Mouse (Mus musculus) MEL (cell line): ENCODE results near the gene Vegfb. TPM values are rescaled to one million over a fixed set of nuclear protein-coding genes. Genes with fewer than 3 reads are reported as not detected.

Experiments
- DNase-seq: peaks from one replicate; pipeline ENCODE4 v3.0.0; 2011; ENCODE audit warnings: low read depth, low spot score
- H3K27ac ChIP-seq: 2 replicates; pipeline ENCODE4 v1.5.1; 2012; ENCODE audit warnings: low read depth, mild to moderate bottlenecking, control low read depth, low read length, moderate library complexity; ENCODE audit not compliant: control insufficient read depth
- H3K27me3 ChIP-seq, 2 experiments: fragments of 150-350 bp in 1 of 2; sonication (generic) in 1 of 2; 2 replicates each; pipeline ENCODE4 v1.6.1; 2012; ENCODE audit warnings: low read length in 2 of 2, mild to moderate bottlenecking in 2 of 2, improper control_type of control experiment in 1 of 2, moderate library complexity in 1 of 2; ENCODE audit not compliant: insufficient read depth in 2 of 2, control insufficient read depth in 1 of 2
- H3K36me3 ChIP-seq, 2 experiments: 2 replicates each; pipeline ENCODE4 v1.6.1; 2012 to 2014; ENCODE audit warnings: low read length in 2 of 2, improper control_type of control experiment in 1 of 2, inconsistent platforms in 1 of 2, mild to moderate bottlenecking in 1 of 2; ENCODE audit not compliant: insufficient read depth in 2 of 2, control insufficient read depth in 1 of 2
- H3K4me1 ChIP-seq, 2 experiments: fragments of 150-350 bp in 1 of 2; sonication (generic) in 1 of 2; 2 replicates each; pipeline ENCODE4 v1.6.1; 2012; ENCODE audit warnings: low read length in 2 of 2, improper control_type of control experiment in 1 of 2, mild to moderate bottlenecking in 1 of 2; ENCODE audit not compliant: insufficient read depth in 2 of 2, control insufficient read depth in 1 of 2
- H3K4me3 ChIP-seq, 2 experiments: fragments of 150-350 bp in 1 of 2; sonication (generic) in 1 of 2; 2 replicates each; pipeline ENCODE4 v1.5.1; 2012; ENCODE audit warnings: low read depth in 2 of 2, low read length in 2 of 2, mild to moderate bottlenecking in 2 of 2, moderate library complexity in 2 of 2, control low read depth in 1 of 2, improper control_type of control experiment in 1 of 2; ENCODE audit not compliant: control insufficient read depth in 1 of 2, insufficient read depth in 1 of 2
- H3K79me2 ChIP-seq: 2 replicates; pipeline ENCODE4 v1.6.1; 2012; ENCODE audit warnings: mild to moderate bottlenecking, low read length, moderate library complexity; ENCODE audit not compliant: control insufficient read depth, poor library complexity, insufficient read depth
- H3K9ac ChIP-seq: 2 replicates; pipeline ENCODE4 v1.6.1; 2012; ENCODE audit warnings: low read depth, mild to moderate bottlenecking, control low read depth, low read length, moderate library complexity; ENCODE audit not compliant: control insufficient read depth, poor library complexity, severe bottlenecking
- H3K9me3 ChIP-seq: fragments of 150-350 bp; sonication (generic); replicated peaks from 2 replicates; pipeline ENCODE4 v1.6.1; 2012; ENCODE audit warnings: mild to moderate bottlenecking, low read length, improper control_type of control experiment, moderate library complexity; ENCODE audit not compliant: insufficient read depth
- CTCF ChIP-seq, 3 experiments: IDR thresholded peaks in 2 of 3; conservative IDR thresholded peaks in 1 of 3; 2 replicates each; pipeline ENCODE4 v1.5.1; 2011 to 2012; ENCODE audit warnings: low read length in 3 of 3, low read depth in 2 of 3, mild to moderate bottlenecking in 2 of 3, improper control_type of control experiment in 1 of 3, inconsistent platforms in 1 of 3, mixed read lengths in 1 of 3, moderate library complexity in 1 of 3; ENCODE audit not compliant: control insufficient read depth in 1 of 3, insufficient read depth in 1 of 3, poor library complexity in 1 of 3, severe bottlenecking in 1 of 3
- GATA1 ChIP-seq: IDR thresholded peaks from 2 replicates; pipeline ENCODE4 v1.6.1; 2011; ENCODE audit warnings: low read depth, low read length, improper control_type of control experiment
- KAT2A ChIP-seq: conservative IDR thresholded peaks from 2 replicates; pipeline ENCODE4 v1.6.1; 2012; ENCODE audit warnings: low read depth, low read length, improper control_type of control experiment, inconsistent platforms
- MAFK ChIP-seq: IDR thresholded peaks from 2 replicates; pipeline ENCODE4 v1.6.1; 2011; ENCODE audit warnings: low read depth, mild to moderate bottlenecking, low read length, improper control_type of control experiment, borderline replicate concordance
- MAX ChIP-seq: IDR thresholded peaks from 2 replicates; pipeline ENCODE4 v1.6.1; 2011; ENCODE audit warnings: low read length, improper control_type of control experiment
- MAZ ChIP-seq: IDR thresholded peaks from 2 replicates; pipeline ENCODE4 v1.6.1; 2012; ENCODE audit warnings: low read depth, mild to moderate bottlenecking, inconsistent platforms, low read length, improper control_type of control experiment
- NELFE ChIP-seq: IDR thresholded peaks from 2 replicates; pipeline ENCODE4 v1.6.1; 2011; ENCODE audit warnings: low read depth, low read length, improper control_type of control experiment
- POLR2AphosphoS5 ChIP-seq: IDR thresholded peaks from 2 replicates; pipeline ENCODE4 v1.6.1; 2012; ENCODE audit warnings: low read depth, borderline replicate concordance, mild to moderate bottlenecking, inconsistent platforms, low read length, moderate library complexity, mixed read lengths
- RCOR1 ChIP-seq: IDR thresholded peaks from 2 replicates; pipeline ENCODE4 v1.6.1; 2012; ENCODE audit warnings: low read depth, mild to moderate bottlenecking, inconsistent platforms, low read length, improper control_type of control experiment
- SIN3A ChIP-seq: IDR thresholded peaks from 2 replicates; pipeline ENCODE4 v1.6.1; 2012; ENCODE audit warnings: low read length, improper control_type of control experiment, inconsistent platforms
- SMC3 ChIP-seq: IDR thresholded peaks from 2 replicates; pipeline ENCODE4 v1.6.1; 2011; ENCODE audit warnings: low read depth, low read length, improper control_type of control experiment
- TCF12 ChIP-seq: IDR thresholded peaks from 2 replicates; pipeline ENCODE4 v1.6.1; 2014; ENCODE audit warnings: low read depth, mild to moderate bottlenecking, inconsistent platforms, low read length, improper control_type of control experiment, moderate library complexity
- UBTF ChIP-seq: IDR thresholded peaks from 2 replicates; pipeline ENCODE4 v1.6.1; 2012; ENCODE audit warnings: low read depth, mild to moderate bottlenecking, inconsistent platforms, low read length, improper control_type of control experiment, moderate library complexity, borderline replicate concordance; ENCODE audit not compliant: insufficient read depth
- USF2 ChIP-seq, 2 experiments: IDR thresholded peaks; 2 replicates each; pipeline ENCODE4 v1.6.1; 2011 to 2012; ENCODE audit warnings: improper control_type of control experiment in 2 of 2, low read length in 2 of 2, borderline replicate concordance in 1 of 2, inconsistent platforms in 1 of 2, low read depth in 1 of 2, mild to moderate bottlenecking in 1 of 2; ENCODE audit not compliant: insufficient read depth in 1 of 2
- ZKSCAN1 ChIP-seq: IDR thresholded peaks from 2 replicates; pipeline ENCODE4 v1.6.1; 2012; ENCODE audit warnings: low read depth, mild to moderate bottlenecking, inconsistent platforms, low read length, improper control_type of control experiment, moderate library complexity
- ZNF384 ChIP-seq: IDR thresholded peaks from 2 replicates; pipeline ENCODE4 v1.6.1; 2012; ENCODE audit warnings: low read depth, mild to moderate bottlenecking, inconsistent platforms, low read length, improper control_type of control experiment
- polyA plus RNA-seq, 2 experiments: library from polyadenylated mRNA; stranded (reverse) in 1 of 2; unstranded in 1 of 2; fragments of >175 nt in 1 of 2; fragments of >200 nt in 1 of 2; gene quantifications; 2 replicates each; pipeline versions ENCODE4 v1.2.1 to v1.2.4; 2012; ENCODE audit warnings: low replicate concordance in 2 of 2, low read depth in 1 of 2; ENCODE audit not compliant: insufficient read length in 2 of 2, insufficient read depth in 1 of 2, missing spikeins in 1 of 2
- total RNA-seq: library from RNA; depleted of rRNA; stranded (reverse); fragments of 300-350 nt; gene quantifications from 2 replicates; pipeline ENCODE4 v1.2.3, GENCODE M21; 2012

Vegfb gene
- total and polyA plus RNA-seq, 3 experiments: 11.2 to 67.6 TPM; not detected in 1

- TF ChIP-seq USF2 (IDR thresholded peaks at IDR 0.05; ENCODE audit: borderline replicate concordance in 1 of 2, insufficient read depth in 1 of 2, low read depth in 1 of 2, low read length in 2 of 2) (no peak), CTCF (IDR thresholded peaks at IDR 0.05 in 2 of 3, conservative IDR thresholded peaks at IDR 0.05 in 1 of 3; ENCODE audit: control insufficient read depth in 1 of 3, insufficient read depth in 1 of 3, low read depth in 2 of 3, low read length in 3 of 3, poor library complexity in 1 of 3, severe bottlenecking in 1 of 3) (no peak), POLR2AphosphoS5 (no peak), UBTF (no peak)
- no peak overlapping the region for H3K9ac ChIP-seq
- no peak overlapping the region for H3K27ac ChIP-seq
- no peaks in the 10 kb centered on the region for H3K27me3 ChIP-seq
- no peak for DNase-seq
- no peak overlapping the region for H3K4me3 ChIP-seq
- peaks cover 11% of the 10 kb centered on the region; the same call in 1 of the 2 replicates for H3K79me2 ChIP-seq
- H3K36me3 ChIP-seq: peaks cover 0 to 12% of the 10 kb centered on the region in 2 experiments; a peak in 2 of 4 replicates
- H3K9me3 ChIP-seq: no peaks in the 10 kb centered on the region
- H3K4me1 ChIP-seq: peaks cover 11 to 19% of the 10 kb centered on the region in 2 experiments
Observed at GRCm38 (mm10) chr19:6985300-6985699, 2.2 kb downstream of the Vegfb start.

GRCm38 (mm10) chr19:6983621-6984020, 3.8 kb downstream of the Vegfb start:
- no peak overlapping the region for H3K4me3 ChIP-seq
- no peak for DNase-seq
- H3K79me2 ChIP-seq: peaks cover 13% of the 10 kb centered on the region; the same call in 1 of the 2 replicates
- H3K27me3 ChIP-seq: no peaks in the 10 kb centered on the region
- no peak overlapping the region for H3K27ac ChIP-seq
- H3K9ac ChIP-seq: no peak overlapping the region
- H3K4me1 ChIP-seq: peaks cover 11 to 22% of the 10 kb centered on the region in 2 experiments
- H3K9me3 ChIP-seq: no peaks in the 10 kb centered on the region
- peaks cover 0 to 15% of the 10 kb centered on the region in 2 experiments; a peak in 2 of 4 replicates for H3K36me3 ChIP-seq
- TF ChIP-seq SMC3 (no peak), ZNF384 (no peak), KAT2A (no peak), MAZ (no peak), ZKSCAN1 (no peak), RCOR1 (no peak), MAFK (no peak), MAX (no peak), NELFE (no peak), CTCF (IDR thresholded peaks at IDR 0.05 in 2 of 3, conservative IDR thresholded peaks at IDR 0.05 in 1 of 3; ENCODE audit: control insufficient read depth in 1 of 3, insufficient read depth in 1 of 3, low read depth in 2 of 3, low read length in 3 of 3, poor library complexity in 1 of 3, severe bottlenecking in 1 of 3) (no peak), TCF12 (no peak), GATA1 (no peak), POLR2AphosphoS5 (no peak), SIN3A (no peak)
